Mouse (Mus musculus) CD8-positive naive resting alpha-beta T cell, adult 2 months (primary cell): ENCODE data around the gene Ush1g.

ENCODE experiments used
- DNase-seq, 2 experiments: peaks; one replicate each; pipeline ENCODE4 v3.0.0; 2022; ENCODE audit warnings: low read depth in 2 of 2, low spot score in 2 of 2

Ush1g gene

DNA sequence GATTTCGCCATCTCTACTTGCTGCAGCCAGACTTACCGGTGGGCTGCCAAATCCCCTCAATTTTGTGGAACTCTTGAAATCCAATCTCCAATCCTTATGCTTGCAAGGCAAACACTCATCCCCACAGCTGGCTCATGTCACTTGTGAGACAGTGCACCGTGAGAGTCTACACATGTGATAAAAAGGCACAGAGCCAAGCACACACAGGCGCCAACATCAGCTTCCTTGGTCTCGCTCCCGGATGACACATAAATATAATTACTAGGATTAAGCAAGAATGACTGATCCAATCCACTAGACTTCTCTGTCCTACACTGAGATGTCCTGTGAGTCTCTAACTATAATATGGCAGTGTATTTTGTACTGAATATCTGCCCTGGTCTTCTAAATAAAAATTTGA, 30.9 kb downstream of the Ush1g start:
- no peak for DNase-seq

- DNase-seq = no peak
These were observed 31.5 kb downstream of the Ush1g start for GRCm38 (mm10) chr11:115290314-115290713.

DNA sequence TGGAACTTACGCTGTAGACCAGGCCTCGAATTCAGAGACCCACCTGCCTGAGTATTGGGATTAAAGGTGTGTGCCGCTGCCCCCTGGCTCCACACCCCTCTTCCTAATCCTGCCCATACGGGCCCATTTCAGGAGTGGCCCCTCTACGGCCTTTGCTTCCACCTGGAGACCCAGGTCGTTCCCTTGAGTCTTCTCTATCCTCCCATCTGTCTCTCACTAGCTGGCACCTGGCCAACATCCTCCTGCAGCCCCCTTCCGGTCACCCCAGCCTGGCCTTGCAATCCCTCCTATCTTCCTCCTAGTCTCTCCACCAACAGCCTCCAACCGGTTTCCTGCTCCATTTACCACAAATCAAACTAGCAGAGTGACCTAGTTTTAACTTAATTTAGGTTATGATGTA, 32.0 kb downstream of the Ush1g start:
- no peak for DNase-seq

DNA sequence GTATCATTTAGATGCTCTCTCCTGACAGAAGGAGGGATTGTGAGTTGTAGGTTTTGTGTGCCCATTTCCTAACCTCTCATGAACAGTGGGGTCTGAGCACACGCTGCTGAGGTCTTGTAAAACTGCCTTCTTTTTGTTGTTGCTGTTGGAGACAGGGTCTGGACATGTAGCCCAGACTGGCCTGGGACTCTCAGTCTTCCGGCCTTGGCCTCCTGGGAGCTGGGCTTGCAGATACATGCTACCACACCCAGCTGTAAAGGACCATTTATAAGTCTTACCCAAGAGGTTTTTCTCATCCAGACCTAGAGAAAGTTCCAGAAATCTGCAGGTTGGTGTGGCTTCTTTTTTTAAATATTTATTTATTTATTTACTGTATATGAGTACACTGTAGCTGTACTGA, 33.5 kb downstream of the Ush1g start:
- no peak for DNase-seq

DNA sequence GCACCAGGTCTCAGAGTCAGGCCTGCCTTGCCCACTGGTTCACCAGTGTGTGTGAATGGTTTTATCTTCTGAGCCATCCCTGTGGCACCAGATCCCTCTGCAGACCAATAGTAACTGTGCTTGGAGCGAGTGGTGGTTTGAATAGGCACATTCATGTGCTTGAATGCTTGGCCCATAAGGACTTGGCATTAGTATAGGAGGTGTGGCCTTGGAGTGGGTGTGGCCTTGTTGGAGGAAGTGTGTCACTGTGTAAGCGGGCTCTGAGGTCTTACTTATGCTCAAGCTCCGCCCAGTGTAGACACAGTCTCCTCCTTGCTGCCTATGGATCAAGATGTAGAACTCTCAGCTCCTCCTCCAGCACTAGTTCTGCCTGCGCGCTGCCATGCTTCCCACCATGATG, 34.5 kb downstream of the Ush1g start:
- DNase-seq = no peak

DNA sequence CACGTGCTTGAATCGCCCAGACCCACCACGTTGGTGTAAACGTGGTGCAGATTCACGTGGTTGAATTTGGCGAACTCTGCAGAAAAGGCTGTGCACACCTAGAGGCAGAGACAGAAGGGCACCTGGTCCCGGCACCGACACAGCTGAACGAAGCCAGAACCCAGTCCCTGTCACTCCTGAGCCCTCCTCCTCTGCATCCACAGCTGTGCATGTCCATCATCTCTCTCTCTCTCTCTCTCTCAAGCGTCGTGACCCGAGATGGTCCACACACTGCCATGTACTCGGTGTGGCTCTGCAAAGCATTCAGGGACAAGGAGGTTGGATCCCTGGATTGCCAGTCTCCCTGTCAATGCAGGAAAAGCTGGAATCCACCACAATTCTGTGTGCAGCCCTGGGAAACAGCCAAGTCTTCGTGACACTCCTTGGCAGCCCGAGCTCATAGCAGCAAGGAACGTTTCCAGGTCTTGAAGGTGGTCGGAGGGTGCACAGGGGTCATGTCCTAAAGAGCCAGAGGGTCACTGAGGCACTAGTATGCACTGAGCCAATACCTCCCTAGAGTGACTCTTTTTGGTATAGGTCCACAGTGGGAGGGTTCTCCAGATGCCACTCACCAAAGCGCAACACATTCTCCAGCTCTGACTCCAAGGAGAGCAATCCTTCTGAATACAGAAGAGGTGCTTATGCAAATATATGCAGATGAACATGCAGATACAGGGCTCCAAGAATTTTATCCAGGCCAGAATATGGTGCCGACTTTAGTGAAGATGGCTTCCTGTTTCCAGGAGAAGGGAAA, 35.4 kb downstream of the Ush1g start:
- no peak for DNase-seq

GRCm38 (mm10) chr11:115285282-115285681, 36.6 kb downstream of the Ush1g start:
- DNase-seq = no peak

GRCm38 (mm10) chr11:115283891-115284620, 37.8 kb downstream of the Ush1g start:
- DNase-seq = no peak

- DNase-seq = no peak
These were observed 38.4 kb downstream of the Ush1g start for GRCm38 (mm10) chr11:115283486-115283765.

- no peak for DNase-seq
These were observed 38.9 kb downstream of the Ush1g start for GRCm38 (mm10) chr11:115282723-115283485.

- DNase-seq = no peak
These were observed 39.5 kb downstream of the Ush1g start for GRCm38 (mm10) chr11:115282295-115282694.

DNA sequence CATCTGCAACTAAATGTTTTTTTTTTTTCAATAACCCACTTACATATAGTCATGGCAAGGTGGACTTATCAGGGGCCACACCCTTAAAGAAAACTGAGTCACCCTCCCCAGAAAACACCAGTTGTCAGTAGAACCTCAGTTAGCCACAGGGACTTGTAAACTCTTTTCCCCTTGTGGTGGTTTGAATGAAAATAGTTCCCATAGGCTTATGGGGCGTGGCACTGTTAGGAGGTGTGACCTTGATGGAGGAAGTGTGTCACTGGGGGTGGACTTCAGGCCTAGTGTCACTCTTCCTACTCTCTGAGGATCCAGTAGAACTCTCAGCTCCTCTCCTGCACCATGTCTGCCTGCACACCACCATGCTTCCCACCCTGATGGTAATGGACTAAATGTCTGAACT, 42.1 kb downstream of the Ush1g start:
- DNase-seq = no peak

GRCm38 (mm10) chr11:115278176-115278575, 43.7 kb downstream of the Ush1g start:
- no peak for DNase-seq

DNA sequence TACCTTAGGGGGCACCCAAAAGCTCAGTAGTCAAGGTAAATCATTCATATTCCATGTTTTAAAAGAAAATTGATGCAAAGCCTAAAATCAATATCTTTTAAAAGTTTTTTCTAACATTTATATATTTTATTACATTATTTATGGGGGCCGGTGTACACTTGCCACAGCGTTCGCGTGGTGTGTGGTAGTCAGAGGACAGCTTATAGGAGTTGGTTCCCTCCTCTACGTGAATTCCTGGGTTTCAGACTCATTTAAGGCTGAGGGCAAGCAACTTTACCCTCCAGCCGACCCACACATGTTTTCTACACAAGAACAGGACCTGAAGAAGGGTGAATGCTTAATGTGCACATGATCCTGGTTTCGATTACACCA, 44.3 kb downstream of the Ush1g start:
- DNase-seq = no peak

GRCm38 (mm10) chr11:115276780-115277603, 44.8 kb downstream of the Ush1g start, which contains the start of gene Fdxr:
Gene Fdxr, minus strand, starts transcription at chr11:115277050.
- peak; percentile 97 to 99 for DNase-seq

GRCm38 (mm10) chr11:115275954-115276353, 45.9 kb downstream of the Ush1g start:
- no peak for DNase-seq

GRCm38 (mm10) chr11:115275509-115275908, 46.3 kb downstream of the Ush1g start:
- no peak for DNase-seq

GRCm38 (mm10) chr11:115274771-115275170, 47.1 kb downstream of the Ush1g start:
- DNase-seq = no peak

DNA sequence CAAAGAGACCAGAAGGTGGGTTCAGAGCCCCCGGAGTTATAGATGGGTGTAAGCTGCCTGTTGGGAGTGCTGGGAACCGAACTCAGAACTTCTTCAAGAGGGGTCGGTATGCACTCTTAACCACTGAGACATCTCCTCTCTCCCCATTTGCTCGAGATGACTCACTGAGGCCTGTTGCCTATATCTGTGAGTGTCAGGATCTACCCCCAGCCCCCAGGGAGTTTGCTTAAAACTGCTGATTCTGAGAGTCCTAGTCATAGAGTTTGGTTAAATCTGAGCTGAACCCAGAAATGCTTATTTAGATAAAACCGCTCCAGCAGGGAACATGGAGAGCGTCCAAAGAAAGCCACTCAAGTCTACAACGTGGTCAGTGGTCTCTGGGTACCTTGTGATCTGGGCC, 47.7 kb downstream of the Ush1g start:
- no peak for DNase-seq

DNA sequence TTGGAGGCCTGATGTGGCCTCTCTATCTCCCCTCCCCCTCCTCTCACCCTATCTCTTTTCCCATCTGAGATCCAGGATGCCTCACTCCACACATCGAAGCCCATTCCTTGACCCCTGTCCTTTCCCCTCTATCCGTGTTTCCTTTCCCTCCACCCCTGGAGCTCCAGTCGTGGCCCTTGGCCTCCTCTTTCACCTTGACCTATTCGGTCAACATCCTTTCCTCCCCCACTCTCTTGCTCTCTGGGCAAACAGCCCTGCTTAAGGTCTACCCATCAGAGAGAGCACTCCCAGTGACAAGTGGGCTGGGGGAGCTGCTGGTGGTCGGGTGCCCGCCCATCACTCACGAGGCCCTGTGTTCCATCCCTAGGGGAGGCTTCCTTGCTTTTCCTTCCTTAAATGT, 48.1 kb downstream of the Ush1g start:
- DNase-seq = no peak

DNA sequence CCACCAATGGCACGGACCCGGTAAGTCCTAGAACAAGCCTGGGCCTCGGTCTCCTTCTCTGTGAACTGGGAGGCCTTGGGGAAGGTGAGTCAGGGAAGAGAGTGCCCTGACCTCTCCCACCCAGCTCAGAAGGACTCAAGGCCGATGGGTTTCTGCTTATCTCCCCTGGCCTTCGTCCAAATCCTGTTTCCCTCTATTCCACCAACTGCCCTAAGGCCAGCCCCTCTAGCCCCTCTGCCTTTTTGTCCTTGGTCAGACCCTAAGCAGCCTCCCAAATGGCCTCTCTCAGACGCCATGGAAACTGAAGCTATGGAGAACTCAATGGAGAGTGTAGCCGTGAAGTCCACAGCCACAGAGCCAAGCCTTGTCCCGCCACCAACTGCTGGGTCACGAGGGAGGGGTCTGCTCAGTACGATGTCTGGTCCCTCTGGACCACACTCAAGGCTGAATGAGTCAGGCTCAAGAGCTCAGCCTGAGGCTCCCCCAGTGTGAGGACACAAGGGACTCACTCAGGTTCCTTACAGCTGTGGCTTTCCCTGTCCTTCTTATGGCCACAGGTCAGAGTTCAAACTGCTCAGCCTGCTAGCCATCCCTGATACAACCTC, 48.8 kb downstream of the Ush1g start:
- DNase-seq = no peak
